Mouse (Mus musculus) stomach, postnatal 0 days (tissue): ENCODE data around the gene Usp3.

Experiments used
- CTCF ChIP-seq: IDR thresholded peaks from 2 replicates; pipeline ENCODE4 v1.5.1; 2016; ENCODE audit warnings: antibody characterized with exemption, low read depth, mild to moderate bottlenecking, moderate library complexity
- EP300 ChIP-seq: optimal IDR thresholded peaks from 2 replicates; pipeline ENCODE3; 2016; ENCODE audit warnings: antibody characterized with exemption

GRCm38 (mm10) chr9:66590051-66590450 lies 2.9 kb downstream of the Usp3 start:
- TF ChIP-seq CTCF (no peak), EP300 (no peak)
